Mouse (Mus musculus) E14TG2a.4 (cell line): Measurements from ENCODE around the gene Syn1.

Experiments
- CTCF ChIP-seq: conservative IDR thresholded peaks from 2 replicates; pipeline ENCODE4 v1.5.1; 2014; ENCODE audit warnings: low read length
- NANOG ChIP-seq: IDR thresholded peaks from 2 replicates; pipeline ENCODE4 v1.6.1; 2014; ENCODE audit warnings: borderline replicate concordance, low read length, mixed read lengths
- POU5F1 ChIP-seq: IDR thresholded peaks from 2 replicates; pipeline ENCODE4 v1.6.1; 2014; ENCODE audit warnings: low read length, borderline replicate concordance

DNA sequence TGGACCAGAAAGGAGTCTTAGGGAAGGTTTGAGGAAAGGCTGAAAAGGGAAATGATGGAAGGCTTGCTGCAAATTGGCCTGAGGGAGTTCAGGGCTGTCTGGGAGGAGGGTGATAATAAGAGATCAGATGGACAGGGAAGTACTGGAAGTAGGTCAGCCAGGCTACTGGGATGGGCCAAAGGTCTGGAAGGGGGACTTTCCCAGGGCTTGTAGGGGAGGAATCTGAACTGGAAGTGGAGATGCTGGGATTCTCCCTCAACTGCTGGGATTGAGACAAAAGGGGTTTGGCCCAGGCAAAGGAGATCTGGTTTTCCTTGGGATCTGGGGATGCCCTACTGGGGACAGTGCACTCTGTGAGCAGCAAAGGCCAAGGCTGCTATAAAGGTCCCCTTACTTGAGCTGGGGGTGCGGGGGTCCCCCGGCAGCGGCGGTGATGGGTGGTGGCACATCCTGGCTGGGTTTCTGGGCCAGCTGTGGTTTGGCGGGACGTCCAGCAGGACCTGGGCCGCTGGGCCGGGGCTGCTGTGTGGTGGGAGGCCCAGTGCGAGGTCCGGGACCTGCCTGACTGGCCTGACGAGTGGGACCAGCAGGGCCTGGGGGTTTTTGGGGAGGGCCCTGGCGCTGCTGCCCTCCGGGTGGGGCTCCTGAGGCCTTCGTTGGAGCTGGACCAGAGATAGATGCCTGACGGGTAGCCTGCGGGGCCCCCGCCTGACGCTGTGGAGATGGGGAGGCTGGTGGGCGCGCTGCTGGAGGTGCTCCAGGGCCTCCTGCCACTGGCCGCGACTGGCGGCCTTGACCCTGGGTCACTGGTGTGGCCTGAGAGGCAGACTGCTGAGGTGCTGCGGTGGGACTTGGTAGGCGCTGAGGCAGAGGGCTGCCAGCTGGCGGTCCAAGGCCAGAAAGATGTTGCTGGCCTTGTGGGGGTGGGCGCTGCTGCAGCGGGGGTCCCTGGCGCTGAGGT is 58.4 kb downstream of the Syn1 start:
- TF ChIP-seq CTCF (no peak), POU5F1 (no peak), NANOG (no peak)
